Mouse (Mus musculus) right cerebral cortex, postnatal 25 days (tissue): ENCODE results near the gene Casp3.

Experiments used
- DNase-seq: peaks from one replicate; pipeline ENCODE4 v3.0.0; 2022

Casp3 gene

DNA sequence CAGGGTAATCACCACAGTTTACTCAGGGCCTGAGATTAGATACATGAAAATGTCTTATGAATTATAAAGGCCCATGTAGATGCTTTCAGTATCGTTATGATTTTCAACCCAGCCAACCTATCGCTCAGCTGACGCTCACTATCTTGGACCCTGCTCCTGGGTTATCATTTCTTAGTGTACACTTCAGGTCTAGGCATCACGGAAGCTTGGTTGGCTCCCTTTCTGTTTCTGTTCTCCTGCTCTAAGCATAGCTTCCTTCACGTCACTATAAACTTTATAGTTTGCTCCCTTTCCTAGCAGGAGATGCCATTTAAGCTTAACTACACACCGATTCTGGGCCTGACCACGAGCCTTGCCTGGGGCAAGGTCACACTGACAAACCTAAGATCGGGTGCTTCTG, 5.5 kb upstream of the Casp3 start:
- no peak for DNase-seq

- DNase-seq, result no peak
Observed at GRCm38 (mm10) chr8:46612913-46613312, 4.2 kb upstream of the Casp3 start.

DNA sequence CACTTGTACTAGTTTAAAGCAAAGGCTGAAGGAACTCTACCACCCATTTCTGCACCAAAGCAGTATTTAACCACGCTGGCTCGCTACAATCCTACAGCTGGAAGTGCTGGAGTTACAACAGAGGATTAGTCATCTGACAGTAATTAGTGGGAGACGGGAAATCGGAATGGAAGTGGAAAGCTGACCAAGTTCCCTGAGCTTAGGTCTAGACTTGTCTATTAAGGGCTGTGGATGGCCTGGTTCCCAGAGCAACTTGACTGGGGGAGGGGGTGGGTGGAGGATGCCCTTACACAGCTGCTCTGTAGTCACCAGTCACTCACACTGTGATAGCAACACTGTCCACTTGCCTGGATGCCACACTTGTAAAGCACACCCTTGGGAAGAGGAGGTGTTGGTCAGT, 3.7 kb upstream of the Casp3 start:
- DNase-seq, result no peak

GRCm38 (mm10) chr8:46615936-46616335, 1.2 kb upstream of the Casp3 start:
- no peak for DNase-seq

DNA sequence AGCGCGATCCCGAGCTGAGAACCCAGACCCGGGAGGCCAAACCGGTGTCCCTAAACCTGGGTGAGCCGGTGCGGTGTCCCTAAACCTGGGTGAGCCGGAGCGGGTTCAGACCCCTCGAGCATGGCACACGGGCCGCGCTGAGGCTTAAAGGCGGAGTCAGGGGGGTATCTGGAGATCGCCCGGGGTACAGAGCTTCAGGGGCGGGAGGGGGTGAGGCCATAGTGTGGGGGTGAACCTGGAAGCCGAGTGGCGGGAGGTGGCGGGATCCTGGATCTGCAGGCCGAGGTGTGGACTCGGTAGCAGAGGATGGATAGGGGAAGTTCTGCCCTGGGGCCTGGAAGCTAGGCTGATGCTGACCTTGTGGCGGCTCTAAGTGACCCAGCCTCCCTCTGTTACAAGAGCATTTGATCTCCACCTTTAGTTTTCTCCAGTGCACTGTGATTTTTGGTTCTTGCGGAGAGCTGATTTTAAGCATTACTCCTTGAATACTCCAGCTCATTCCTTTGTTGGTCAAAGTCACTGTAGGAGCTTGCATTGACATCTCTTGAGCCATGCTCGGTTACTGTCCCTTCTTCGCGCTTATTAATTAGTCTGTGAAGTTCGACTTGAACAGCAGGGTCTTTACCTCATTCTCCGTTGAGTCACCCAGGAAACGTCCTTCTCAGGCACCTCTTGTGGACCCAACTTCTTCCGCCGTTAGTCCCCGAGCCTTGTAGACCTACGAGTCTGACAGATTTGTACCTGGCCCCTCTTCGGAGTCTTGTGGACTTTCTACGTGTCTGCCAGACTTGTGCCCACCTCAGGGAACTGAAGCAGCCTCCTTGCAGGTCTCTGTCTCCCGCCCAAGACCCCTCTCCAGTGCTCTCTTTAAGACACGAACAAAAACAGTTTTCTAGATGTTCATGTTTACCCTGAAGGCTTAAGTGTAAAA, 864 bp downstream of the Casp3 start:
- no peak for DNase-seq

DNA sequence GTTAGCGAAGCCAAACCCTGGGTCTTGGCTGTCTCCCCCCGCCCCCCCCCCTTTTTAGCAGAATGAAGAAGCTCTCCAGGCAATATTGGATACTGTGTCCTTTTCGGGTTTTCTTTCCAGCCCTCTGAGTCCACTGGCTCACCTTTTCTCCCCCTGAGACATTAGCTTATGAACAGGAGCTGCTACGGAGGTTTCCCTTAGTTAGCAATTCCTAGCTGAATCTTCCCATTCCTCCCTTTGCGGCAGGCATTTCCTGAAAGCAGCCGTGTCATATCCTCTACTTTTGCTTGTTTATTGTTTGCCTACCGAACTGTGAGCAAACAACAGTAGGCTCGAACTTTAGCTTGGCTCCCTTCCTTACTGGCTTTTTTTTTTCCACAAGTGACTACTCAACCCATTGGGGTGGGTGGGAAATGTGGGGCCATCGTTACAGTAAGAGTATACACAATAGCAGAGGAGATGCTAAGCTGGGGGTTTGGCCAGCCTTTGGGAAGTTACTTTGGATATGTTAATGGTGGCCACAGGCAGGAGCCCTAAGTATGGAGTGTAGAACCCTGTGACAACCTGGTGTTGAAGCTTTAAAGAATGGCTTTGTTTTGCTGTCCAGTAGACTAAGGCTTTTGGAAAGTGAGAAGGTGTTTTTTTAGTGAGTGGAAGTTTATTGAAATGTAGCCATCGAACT, 1.7 kb downstream of the Casp3 start:
- DNase-seq, result no peak

GRCm38 (mm10) chr8:46622446-46623270, 5.6 kb downstream of the Casp3 start:
- no peak for DNase-seq

DNA sequence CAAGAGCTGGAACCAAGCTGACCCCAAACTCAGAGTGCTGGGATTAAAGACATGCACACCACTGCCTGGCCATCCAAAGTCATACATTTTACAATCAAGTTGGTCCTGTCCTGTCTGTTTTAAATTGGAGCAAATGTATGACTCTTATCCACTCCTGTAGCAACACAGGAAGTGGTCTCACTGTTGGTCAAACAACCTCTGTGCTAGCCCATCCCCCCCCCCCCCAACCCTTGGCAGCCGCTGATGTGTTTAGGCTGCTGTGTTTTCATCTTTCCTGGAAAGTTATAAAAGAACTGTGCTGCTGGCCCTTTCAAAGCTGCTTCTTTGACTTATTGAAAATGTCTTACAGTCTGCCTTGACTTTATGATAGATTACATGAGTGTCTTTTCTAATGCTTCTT, 8.1 kb downstream of the Casp3 start:
- DNase-seq, result no peak

DNA sequence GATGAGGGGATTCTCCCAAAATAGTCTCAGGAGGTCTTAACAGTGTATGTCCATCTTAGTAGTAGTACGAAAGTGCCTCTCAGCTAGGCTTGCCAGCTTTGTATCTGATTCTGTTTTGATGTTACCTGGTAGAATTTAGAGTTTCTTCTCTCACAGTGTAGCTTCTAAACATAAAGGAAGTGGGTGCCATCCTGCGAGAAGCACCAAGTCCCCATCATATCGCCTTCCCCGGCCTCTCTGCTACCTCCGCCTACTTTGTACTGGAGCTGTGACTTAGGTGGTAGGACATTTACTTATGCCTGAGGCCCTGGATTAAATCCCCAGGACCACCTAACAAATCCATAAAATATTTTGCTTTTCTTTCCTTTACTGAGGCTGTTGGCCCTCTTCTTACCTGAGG, 9.6 kb downstream of the Casp3 start:
- no peak for DNase-seq

DNA sequence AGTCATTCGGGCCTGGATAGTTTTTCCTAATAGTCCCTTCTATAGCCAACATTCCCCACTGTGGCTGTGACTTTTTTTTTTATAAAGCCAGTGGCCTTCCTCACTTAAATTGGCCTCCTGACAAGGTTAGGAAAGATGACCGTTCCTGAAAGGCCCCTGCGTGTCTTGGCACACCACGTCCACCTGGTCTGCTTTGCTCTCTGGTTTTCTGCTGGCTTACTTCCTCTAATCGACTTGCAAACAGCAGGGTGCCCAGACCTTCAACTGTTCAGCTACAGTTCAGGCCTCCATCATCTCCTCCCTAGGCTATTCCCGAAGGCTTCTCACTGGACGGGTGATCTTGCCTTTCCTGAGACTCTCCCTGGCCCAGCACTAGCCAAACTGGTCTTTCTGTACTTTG, 10.8 kb downstream of the Casp3 start:
- no peak for DNase-seq

DNA sequence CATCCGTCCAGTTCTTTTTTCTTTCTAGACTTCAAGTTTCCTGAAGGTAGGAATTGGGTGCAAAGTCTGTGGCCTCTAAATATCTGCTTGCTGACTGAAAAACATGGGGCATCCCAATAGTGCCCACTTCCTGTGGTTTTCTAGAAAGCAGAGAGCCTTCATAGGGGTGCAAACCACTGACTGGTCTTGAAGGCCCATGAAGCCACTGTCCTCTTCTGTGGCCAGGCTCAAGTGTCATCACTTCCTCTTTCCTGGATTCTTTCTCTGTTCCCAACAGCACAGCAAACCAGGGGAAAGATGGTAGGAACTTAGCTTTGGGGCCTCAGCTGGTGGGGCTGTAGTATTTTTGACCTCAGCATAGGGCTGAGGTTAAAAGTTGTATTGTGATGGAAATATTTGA, 11.6 kb downstream of the Casp3 start:
- no peak for DNase-seq

DNA sequence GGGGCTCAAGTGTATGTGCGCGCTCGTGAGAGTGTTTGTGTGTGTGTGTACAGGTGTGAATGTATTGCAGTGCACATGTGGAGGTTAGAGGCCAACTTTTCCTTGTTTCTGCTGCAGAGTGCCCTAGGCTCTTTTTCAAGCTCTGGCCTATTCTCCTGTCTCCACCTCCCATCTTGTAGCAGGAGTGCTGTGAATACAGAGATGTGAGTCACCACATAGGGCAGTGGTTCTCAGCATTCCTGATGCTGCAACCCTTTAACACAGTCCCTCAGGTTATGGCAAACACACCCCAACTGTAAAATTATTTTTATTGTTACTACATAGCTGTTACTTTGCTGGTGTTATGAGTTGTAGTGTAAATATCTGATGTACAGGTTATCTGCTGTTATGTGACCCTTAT, 13.3 kb downstream of the Casp3 start:
- DNase-seq, result no peak

DNA sequence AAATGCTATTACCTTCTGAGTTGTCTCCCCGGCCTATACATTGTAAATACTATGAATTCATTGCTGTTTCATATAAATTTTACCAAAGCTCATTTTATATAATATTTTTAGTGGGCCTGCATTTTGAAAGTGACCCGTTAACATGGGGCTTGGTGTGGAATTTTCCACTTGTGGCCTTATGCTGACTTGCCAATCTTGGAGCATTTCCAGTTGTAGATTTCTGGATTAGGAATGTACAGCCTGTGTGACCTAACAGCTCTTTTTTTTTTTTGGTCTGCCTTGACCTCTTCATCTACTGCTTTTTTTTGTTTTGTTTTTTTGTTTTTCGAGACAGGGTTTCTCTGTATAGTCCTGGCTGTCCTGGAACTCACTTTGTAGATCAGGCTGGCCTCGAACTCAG, 13.8 kb downstream of the Casp3 start:
- no peak for DNase-seq

GRCm38 (mm10) chr8:46639010-46639571, 22.0 kb downstream of the Casp3 start:
- DNase-seq, result no peak

GRCm38 (mm10) chr8:46639852-46640251, 22.8 kb downstream of the Casp3 start:
- DNase-seq, result no peak

- DNase-seq, result no peak
Observed at GRCm38 (mm10) chr8:46641272-46641671, 24.2 kb downstream of the Casp3 start.

- DNase-seq, result no peak
Observed at GRCm38 (mm10) chr8:46648421-46648820, 31.3 kb downstream of the Casp3 start.

DNA sequence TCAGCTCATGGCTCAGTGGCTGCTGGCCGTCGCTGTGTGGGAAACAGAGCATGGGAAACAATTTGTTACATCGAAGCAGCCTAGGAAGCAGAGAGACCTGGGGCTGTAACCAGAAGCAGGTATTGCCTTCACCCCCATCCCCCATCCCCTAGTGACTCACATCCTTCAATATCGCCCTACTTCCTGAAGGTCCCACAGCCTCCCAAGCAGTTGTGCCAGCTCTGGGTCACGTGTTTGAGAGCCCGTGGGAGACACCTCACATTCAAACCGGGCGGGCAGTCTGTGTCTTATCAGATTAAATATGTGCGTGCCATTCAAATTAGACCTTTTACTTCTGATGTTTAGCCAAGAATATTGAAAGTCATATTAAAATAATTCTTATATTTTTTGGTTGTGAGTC, 34.8 kb downstream of the Casp3 start:
- no peak for DNase-seq

GRCm38 (mm10) chr8:46655919-46656318, 38.8 kb downstream of the Casp3 start:
- DNase-seq, result no peak

DNA sequence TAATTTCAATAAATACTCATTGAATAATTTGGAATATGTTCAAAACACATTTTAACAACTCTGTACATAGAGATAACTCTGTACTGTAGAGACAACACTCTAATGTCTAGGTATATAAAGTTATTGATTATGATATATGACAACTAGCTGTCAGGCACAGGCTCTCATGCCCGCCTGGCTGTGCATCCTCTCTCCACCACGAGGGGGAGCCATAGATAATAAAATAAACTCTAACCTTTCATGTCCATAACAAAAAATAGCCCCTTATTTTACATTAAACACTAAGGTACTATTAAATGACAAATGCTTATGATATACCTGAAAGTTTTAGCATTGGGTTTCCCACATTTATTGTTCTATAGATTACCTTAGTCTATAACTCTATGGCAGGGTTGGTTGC, 54.4 kb downstream of the Casp3 start:
- DNase-seq, result peak; percentile 36

DNA sequence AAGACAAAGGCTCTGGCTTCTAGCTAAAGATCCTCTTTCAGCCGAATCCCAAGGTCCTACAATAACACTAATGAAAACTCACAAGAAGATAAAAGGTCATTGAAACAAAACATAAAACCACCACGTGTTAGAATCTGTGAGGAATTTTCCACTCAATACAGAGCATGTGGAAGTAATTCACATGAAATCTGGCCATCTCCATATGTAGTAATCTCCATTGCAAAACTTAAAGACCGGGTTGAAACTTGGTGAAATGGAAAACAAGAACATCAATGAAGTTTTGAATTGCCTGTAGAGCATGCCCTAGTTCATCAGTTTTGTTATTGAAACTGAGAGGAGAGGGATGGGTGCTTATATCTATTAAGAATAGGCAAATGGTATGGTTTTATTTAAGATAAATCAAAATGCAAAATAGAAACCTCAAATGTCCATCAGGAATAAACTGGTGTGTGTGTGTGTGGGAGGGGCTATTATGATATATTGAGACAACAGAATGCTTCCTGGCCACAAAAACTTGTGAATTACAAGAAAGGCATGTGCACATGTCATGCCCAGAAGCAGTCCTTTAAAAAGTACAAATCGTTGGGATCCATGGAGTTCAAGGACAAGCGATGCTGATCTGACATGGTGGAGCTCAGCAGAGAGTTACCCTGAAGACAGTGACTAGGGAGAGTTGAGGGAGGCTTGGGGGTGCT, 63.7 kb downstream of the Casp3 start:
- DNase-seq, result no peak

DNA sequence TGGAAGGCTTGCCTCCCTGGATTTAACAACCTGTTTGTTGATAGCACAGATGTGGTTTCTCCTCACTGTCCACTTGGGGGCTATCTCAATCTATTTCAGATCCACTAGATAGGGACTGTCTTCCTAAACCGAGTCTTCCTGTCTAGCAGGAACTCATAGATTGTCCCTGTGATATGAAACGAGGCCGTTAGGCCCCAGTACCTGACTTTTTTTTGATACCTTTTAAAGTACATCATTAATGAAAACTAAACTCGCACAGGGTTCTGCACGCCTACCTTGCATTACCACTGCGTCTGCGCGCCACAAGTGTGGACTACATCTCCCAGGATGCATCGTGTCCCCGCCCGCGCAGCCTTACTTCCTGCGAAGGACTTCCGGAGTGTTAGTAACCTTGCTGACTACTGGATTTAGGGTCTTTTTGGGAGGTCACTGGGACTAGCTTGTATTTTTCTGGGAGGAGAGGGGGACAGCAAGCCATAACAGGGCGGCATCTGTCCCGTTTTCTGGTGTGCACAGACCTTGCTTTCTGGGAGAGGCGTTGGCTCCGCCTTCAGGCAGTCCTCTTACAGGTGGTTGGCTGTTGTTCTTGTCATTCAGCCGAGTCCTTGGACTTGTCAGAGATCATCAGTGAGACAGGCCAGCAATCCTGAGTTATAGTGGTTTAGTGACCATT, 69.7 kb downstream of the Casp3 start:
- peak; percentile 92 for DNase-seq
